Mouse (Mus musculus) kidney, adult 2 months (tissue): ENCODE results near the gene Foxj2.

Source experiments
- CTCF ChIP-seq: fragments of 200-500 bp; conservative IDR thresholded peaks from 2 replicates; pipeline ENCODE4 v1.5.1; 2011; ENCODE audit warnings: low read depth, mild to moderate bottlenecking, control low read depth, low read length, moderate library complexity, mixed read lengths; ENCODE audit not compliant: insufficient read depth, insufficient read length
- POLR2A ChIP-seq: fragments of 200-500 bp; IDR thresholded peaks from one replicate; pipeline ENCODE4 v1.6.1; 2011; ENCODE audit warnings: low read depth, low read length, control low read depth

DNA sequence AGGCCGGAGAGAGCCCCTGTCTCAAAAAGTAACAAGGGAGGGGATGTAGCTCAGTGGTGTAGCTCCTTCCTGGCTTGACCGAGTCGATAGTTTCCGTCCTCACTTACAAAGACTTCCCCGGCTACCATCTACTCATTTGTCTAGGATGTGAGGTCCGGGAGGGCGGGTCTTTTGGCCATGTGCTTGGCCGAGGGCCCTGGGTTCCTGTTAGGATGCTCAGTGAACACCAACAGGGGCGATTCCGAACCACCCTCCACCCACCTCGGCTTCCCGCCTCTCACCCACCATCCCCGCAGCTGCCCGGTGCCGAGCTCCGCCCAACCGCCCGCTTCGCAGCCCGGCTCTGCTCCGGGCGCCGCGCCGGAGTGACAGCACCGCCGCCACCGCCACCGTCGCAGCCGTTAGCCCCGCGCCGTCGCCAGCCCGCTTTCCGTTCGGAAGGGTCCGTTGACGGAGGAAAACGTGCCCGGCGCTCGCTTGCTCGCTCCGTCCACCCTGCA, 18.4 kb upstream of the Foxj2 start, which contains the start of gene Slc2a3:
- TF ChIP-seq CTCF (no peak), POLR2A (no peak)
